Comparison of ENCODE assay signal across 14 mouse cellular contexts in the genomic region with DNA sequence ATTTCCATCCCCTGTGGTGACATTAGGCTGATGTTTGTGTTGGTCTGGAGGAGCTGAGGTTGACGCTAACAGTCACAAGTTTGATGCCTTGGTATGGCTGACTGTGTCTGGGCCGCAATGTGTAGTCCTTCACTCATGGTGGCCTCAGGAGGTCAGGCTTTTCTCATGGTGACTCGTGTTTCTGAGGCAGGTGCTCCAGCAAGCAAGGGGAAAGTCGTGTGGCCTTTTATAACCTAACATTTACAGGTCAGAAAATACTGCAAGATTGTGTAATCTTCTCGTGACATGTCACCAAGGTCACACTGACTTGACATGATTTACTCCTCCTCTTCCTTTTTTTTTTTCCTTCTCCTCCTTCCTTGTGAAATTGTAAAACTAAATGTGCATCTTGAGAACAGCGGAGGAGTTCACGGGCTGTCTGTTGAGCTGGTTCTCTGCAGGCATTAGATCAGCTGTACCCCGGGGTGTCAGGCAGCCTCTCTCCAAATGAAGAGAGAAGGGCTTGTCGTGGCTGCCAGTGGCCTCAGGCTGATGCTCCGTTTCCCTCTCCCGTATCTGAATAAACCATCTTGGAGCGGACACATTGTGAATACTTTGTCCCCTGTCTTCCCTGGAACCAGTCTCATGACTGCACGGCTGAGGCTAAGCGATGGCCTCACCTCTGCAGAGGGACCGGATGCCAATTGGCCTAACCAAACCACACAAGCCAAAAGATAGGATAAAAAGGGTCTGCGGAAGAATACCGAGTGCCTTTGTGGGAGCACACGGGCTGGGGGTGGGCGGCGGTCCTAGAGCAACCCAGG. TPM values are rescaled to one million over a fixed set of nuclear protein-coding genes. Genes with fewer than 3 reads are reported as not detected.
DNase-seq lines count a peak whose midpoint lies in the region; ATAC-seq and TF ChIP-seq lines count a peak whose summit lies in the region.
"Had no signal": no experiment of that assay in that cellular context is flagged by ENCODE, and none has a peak within 500 bp of the region (broad histone marks: within the 10 kb centered on the region; RNA-seq: fewer than 3 reads in every experiment).

No protein-coding gene starts in this region.

- H3K27ac ChIP-seq in midbrain, embryonic 10.5 days (replicated peaks) = no peak overlapping the region
- H3K27ac ChIP-seq in midbrain, postnatal 0 days (ENCODE audit: low read depth, low read length) = no peak overlapping the region
- H3K27ac ChIP-seq: embryonic facial prominence, embryonic 13.5 days; hindbrain, embryonic 12.5 days had no signal

- peaks cover 98% of the 10 kb centered on the region for H3K27me3 ChIP-seq in midbrain, embryonic 10.5 days (ENCODE audit: low read depth, poor library complexity, severe bottlenecking)
- peaks cover 63% of the 10 kb centered on the region for H3K27me3 ChIP-seq in midbrain, postnatal 0 days (ENCODE audit: insufficient read depth, low read length)

- ATAC-seq in midbrain, postnatal 0 days (ENCODE audit: low FRiP score) = no peak
- ATAC-seq in granulocyte monocyte progenitor cell, adult 5-6 weeks (replicated peaks; ENCODE audit: poor library complexity, severe bottlenecking) = peak; percentile 49
- ATAC-seq: liver, postnatal 0 days had no signal

- no peak overlapping the region for H3K4me3 ChIP-seq in midbrain, embryonic 10.5 days
- no peak overlapping the region for H3K4me3 ChIP-seq in midbrain, postnatal 0 days (ENCODE audit: low read depth, low read length)
- H3K4me3 ChIP-seq: embryonic facial prominence, embryonic 13.5 days; hindbrain, embryonic 12.5 days had no signal

- H3K9ac ChIP-seq in midbrain, postnatal 0 days (replicated peaks; ENCODE audit: low read length, poor library complexity, severe bottlenecking) = no peak overlapping the region
- H3K9ac ChIP-seq: embryonic facial prominence, embryonic 13.5 days; hindbrain, embryonic 12.5 days; liver, postnatal 0 days had no signal

- peak; percentile 46 for DNase-seq in midbrain, embryonic 10.5 days (ENCODE audit: low spot score)
- no peak for DNase-seq in midbrain, postnatal 0 days (ENCODE audit: low spot score)
- peak; percentile 29 for DNase-seq in embryo, embryonic 11 days
- DNase-seq in retina, postnatal 1 day = peak; percentile 28
- DNase-seq in spleen, postnatal 36 days (ENCODE audit: low spot score in 2 of 2) = no peak
- no peak for DNase-seq in urinary bladder, postnatal 36 days (ENCODE audit: low spot score in 2 of 2)
- DNase-seq: adrenal gland, postnatal 36 days; cerebellum, adult 2 months; kidney, adult 9 months; left cerebral cortex, postnatal 4 days; liver, postnatal 0 days had no signal

- no peak for TF ChIP-seq CTCF in midbrain, postnatal 0 days (IDR thresholded peaks at IDR 0.05)

- peaks cover 27% of the 10 kb centered on the region for H3K4me1 ChIP-seq in midbrain, embryonic 10.5 days
- no peaks in the 10 kb centered on the region for H3K4me1 ChIP-seq in midbrain, postnatal 0 days (ENCODE audit: insufficient read depth, low read length)

- WGBS in midbrain, embryonic 10.5 days = 1% methylated on average over 20 of the region's 20 CpGs
- 5% methylated on average over 20 of the region's 20 CpGs for WGBS in midbrain, postnatal 0 days

- no peak overlapping the region for H3K4me2 ChIP-seq in midbrain, postnatal 0 days (ENCODE audit: low read depth, low read length, poor library complexity, severe bottlenecking)
- H3K4me2 ChIP-seq: embryonic facial prominence, embryonic 13.5 days; hindbrain, embryonic 12.5 days had no signal

- no peaks in the 10 kb centered on the region for H3K9me3 ChIP-seq in midbrain, embryonic 10.5 days (replicated peaks)
- H3K9me3 ChIP-seq in midbrain, postnatal 0 days (ENCODE audit: low read length) = no peaks in the 10 kb centered on the region
- H3K9me3 ChIP-seq: embryonic facial prominence, embryonic 13.5 days; hindbrain, embryonic 12.5 days had no signal

- no peaks in the 10 kb centered on the region for H3K36me3 ChIP-seq in midbrain, embryonic 10.5 days
- no peaks in the 10 kb centered on the region for H3K36me3 ChIP-seq in midbrain, postnatal 0 days (ENCODE audit: insufficient read depth, low read length)
- H3K36me3 ChIP-seq: embryonic facial prominence, embryonic 13.5 days; hindbrain, embryonic 12.5 days had no signal

RNA-seq across cellular contexts. Expression of a gene that starts 9.9 kb away (rescaled TPM):
- polyA plus RNA-seq in midbrain, embryonic 10.5 days (2016; fragmentation: Nextera tagmentation; extraction: Ambion mirVana) = 2.3 and 2.4 TPM in 2 replicates
- 1.4 and 3.7 TPM in 2 replicates for total RNA-seq in midbrain, postnatal 0 days (2014; rRNA removed)
- polyA plus RNA-seq in midbrain, postnatal 0 days (2015; fragmentation: Nextera tagmentation; extraction: Ambion mirVana) = 0.43 and 0.44 TPM in 2 replicates
- not detected in 2 replicates for total RNA-seq in granulocyte monocyte progenitor cell, adult 5-6 weeks (2014; fragmentation: Nextera tagmentation)
- not detected in 2 replicates for total RNA-seq in granulocyte monocyte progenitor cell, adult 5-6 weeks (2017)
- polyA plus RNA-seq: liver, postnatal 0 days had no signal

Comparison
In these comparisons a context has a peak if more than half of its experiments do, and no peak if none do; other contexts are left out.
1. DNase-seq: peak in midbrain, embryonic 10.5 days (single experiment), embryo, embryonic 11 days (single experiment) and retina, postnatal 1 day (single experiment); none in midbrain, postnatal 0 days (single experiment), spleen, postnatal 36 days (0 of 2) and urinary bladder, postnatal 36 days (0 of 2).